ENCODE assay signal across 14 mouse cellular contexts in the genomic region with DNA sequence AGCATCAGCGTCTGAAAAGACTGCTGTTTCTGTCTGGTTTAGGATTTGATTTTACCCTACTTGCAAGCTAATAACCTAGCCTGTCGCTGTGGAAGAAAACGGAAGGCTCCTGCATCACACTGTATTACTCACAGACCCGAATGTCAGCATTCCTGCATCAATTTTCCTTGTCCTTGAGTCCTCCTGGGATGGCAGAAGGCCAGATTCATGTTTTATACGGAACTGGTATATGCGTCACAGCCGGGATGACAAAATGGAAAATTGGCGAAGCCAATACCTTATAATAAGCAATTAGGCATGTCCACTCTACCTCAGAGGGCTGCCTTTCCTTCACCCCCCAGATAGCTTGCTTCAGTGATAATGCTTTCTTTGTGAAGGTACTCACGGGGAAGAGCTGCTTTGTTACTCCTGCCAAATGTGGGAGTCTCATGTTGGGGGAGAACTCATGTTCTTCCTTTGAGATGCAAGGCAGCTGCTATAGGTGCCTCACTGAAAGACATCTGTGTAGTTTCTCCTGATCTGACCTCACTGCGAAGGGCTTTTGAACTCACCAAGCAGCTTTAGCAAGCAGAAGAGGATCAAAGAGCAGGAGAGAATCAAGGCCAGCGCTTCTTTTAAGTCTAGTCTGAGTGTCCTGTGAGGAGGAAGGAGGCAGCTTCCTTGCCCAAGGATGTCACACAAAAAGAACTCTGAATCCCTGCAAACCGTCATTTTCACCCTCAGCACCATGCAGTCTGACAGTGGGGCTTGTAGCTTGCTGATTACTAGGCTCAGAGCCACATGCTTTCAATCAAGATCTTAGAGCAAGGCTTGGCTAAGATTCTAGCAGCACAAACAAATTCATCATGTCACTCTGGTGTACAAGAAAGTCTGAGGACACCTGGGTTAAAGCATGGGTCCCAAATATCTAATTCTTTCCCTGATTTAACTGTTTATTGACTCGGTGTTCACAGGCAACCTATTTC. TPM values are rescaled to one million over a fixed set of nuclear protein-coding genes. Genes with fewer than 3 reads are reported as not detected.
DNase-seq lines count a peak whose midpoint lies in the region; ATAC-seq lines count a peak whose summit lies in the region.
"Had no signal": no experiment of that assay in that cellular context is flagged by ENCODE, and none has a peak within 500 bp of the region (broad histone marks: within the 10 kb centered on the region; RNA-seq: fewer than 3 reads in every experiment).

No protein-coding gene starts in this region.

- H3K27ac ChIP-seq in forebrain, embryonic 14.5 days (ENCODE audit: low read depth, low read length): no peak overlapping the region; the same call in 1 of the 2 replicates
- H3K27ac ChIP-seq in forebrain, embryonic 10.5 days: no peak overlapping the region
- no peak overlapping the region; the same call in 1 of the 2 replicates for H3K27ac ChIP-seq in embryonic facial prominence, embryonic 11.5 days (replicated peaks; ENCODE audit: low read depth, low read length)
- H3K27ac ChIP-seq: gastrocnemius, adult 2 months had no signal

- H3K4me1 ChIP-seq in forebrain, embryonic 14.5 days (ENCODE audit: control insufficient read depth, insufficient read depth, low read length): no peaks in the 10 kb centered on the region
- H3K4me1 ChIP-seq in forebrain, embryonic 10.5 days: peaks cover 10% of the 10 kb centered on the region
- H3K4me1 ChIP-seq in embryonic facial prominence, embryonic 11.5 days (ENCODE audit: control insufficient read depth, insufficient read depth, low read length): no peaks in the 10 kb centered on the region

- H3K27me3 ChIP-seq in forebrain, embryonic 14.5 days (replicated peaks; ENCODE audit: control insufficient read depth, insufficient read depth, low read length): no peaks in the 10 kb centered on the region
- peaks cover 63% of the 10 kb centered on the region for H3K27me3 ChIP-seq in forebrain, embryonic 10.5 days (ENCODE audit: poor library complexity, severe bottlenecking)
- no peaks in the 10 kb centered on the region for H3K27me3 ChIP-seq in embryonic facial prominence, embryonic 11.5 days (ENCODE audit: control insufficient read depth, insufficient read depth, low read length)

- peak; percentile 30 for DNase-seq in forebrain, embryonic 14.5 days (ENCODE audit: low spot score)
- DNase-seq in forebrain, embryonic 10.5 days (ENCODE audit: extremely low spot score, low spot score): no peak
- DNase-seq in layer of hippocampus, postnatal 36 days: peak; percentile 2 to 3
- no peak for DNase-seq in layer of hippocampus, adult 9-11 months
- peak; percentile 25 for DNase-seq in Muller cell, postnatal 12 days (ENCODE audit: inconsistent ontology term)
- peak; percentile 57 for DNase-seq in embryonic facial prominence, embryonic 11.5 days (ENCODE audit: low spot score)
- DNase-seq in left cerebral cortex, postnatal 10 days (ENCODE audit: extremely low spot score in 1 of 2, low spot score in 2 of 2): no peak
- DNase-seq: B cell, adult 2 months; cerebellum, adult 9-11 months; gastrocnemius, adult 2 months had no signal

- 62% methylated on average over 13 of the region's 13 CpGs for WGBS in forebrain, embryonic 14.5 days
- 64% methylated on average over 13 of the region's 13 CpGs for WGBS in forebrain, embryonic 10.5 days
- WGBS in embryonic facial prominence, embryonic 11.5 days: 54% methylated on average over 13 of the region's 13 CpGs

- peak; percentile 62 for ATAC-seq in forebrain, embryonic 14.5 days
- no peak for ATAC-seq in embryonic facial prominence, embryonic 11.5 days (replicated peaks; ENCODE audit: insufficient number of reproducible peaks, low FRiP score, low TSS enrichment, low read depth)
- no peak for ATAC-seq in activated CD4-positive, CD25-positive, alpha-beta regulatory T cell, adult 4 months

- H3K9ac ChIP-seq in forebrain, embryonic 14.5 days (ENCODE audit: low read length): no peak overlapping the region
- no peak overlapping the region for H3K9ac ChIP-seq in embryonic facial prominence, embryonic 11.5 days (replicated peaks; ENCODE audit: low read length)

- no peaks in the 10 kb centered on the region for H3K36me3 ChIP-seq in forebrain, embryonic 14.5 days (ENCODE audit: control insufficient read depth, insufficient read depth, low read length)
- H3K36me3 ChIP-seq in forebrain, embryonic 10.5 days (replicated peaks): no peaks in the 10 kb centered on the region
- no peaks in the 10 kb centered on the region for H3K36me3 ChIP-seq in embryonic facial prominence, embryonic 11.5 days (replicated peaks; ENCODE audit: control insufficient read depth, insufficient read depth, low read depth, low read length)

- no peak overlapping the region for H3K4me2 ChIP-seq in forebrain, embryonic 14.5 days (ENCODE audit: low read length)
- H3K4me2 ChIP-seq in embryonic facial prominence, embryonic 11.5 days (ENCODE audit: low read depth, low read length): no peak overlapping the region

- no peak overlapping the region for H3K4me3 ChIP-seq in forebrain, embryonic 14.5 days (ENCODE audit: low read depth, low read length)
- no peak overlapping the region for H3K4me3 ChIP-seq in forebrain, embryonic 10.5 days
- H3K4me3 ChIP-seq in embryonic facial prominence, embryonic 11.5 days (ENCODE audit: low read depth, low read length): no peak overlapping the region
- H3K4me3 ChIP-seq: gastrocnemius, adult 2 months had no signal

- H3K9me3 ChIP-seq in forebrain, embryonic 14.5 days (replicated peaks; ENCODE audit: control insufficient read depth, low read length): no peaks in the 10 kb centered on the region
- H3K9me3 ChIP-seq in forebrain, embryonic 10.5 days: no peaks in the 10 kb centered on the region
- no peaks in the 10 kb centered on the region for H3K9me3 ChIP-seq in embryonic facial prominence, embryonic 11.5 days (replicated peaks; ENCODE audit: control insufficient read depth, low read length)

- intact Hi-C loops in left cerebral cortex, postnatal 10 days (cut with DNase I): no loop called here

RNA-seq across cellular contexts. Expression of a gene that starts 37.3 kb away (rescaled TPM):
- 0.25 TPM in 1 of 2 replicates, not detected in the other for polyA plus RNA-seq in forebrain, embryonic 14.5 days (2014; fragmentation: Nextera tagmentation; extraction: Ambion mirVana)
- not detected in 2 replicates for polyA plus RNA-seq in forebrain, embryonic 10.5 days (2016; fragmentation: Nextera tagmentation; extraction: Ambion mirVana)
- not detected for total RNA-seq in layer of hippocampus, postnatal 36 days (2021)
- not detected in 2 replicates for polyA plus RNA-seq in embryonic facial prominence, embryonic 11.5 days (2014; fragmentation: Nextera tagmentation; extraction: Ambion mirVana)
- total RNA-seq in left cerebral cortex, postnatal 10 days (2021): not detected
- polyA plus RNA-seq in activated CD4-positive, CD25-positive, alpha-beta regulatory T cell, adult 4 months (2017; shearing (Covaris generic)): not detected
- total RNA-seq: gastrocnemius, adult 2 months; heart, postnatal 10 days; layer of hippocampus, adult 18-20 months; liver, adult 2 months had no signal
- polyA plus RNA-seq: liver, adult 2 months had no signal

Comparison
In these comparisons a context has a peak if more than half of its experiments do, and no peak if none do; other contexts are left out.
1. DNase-seq: peak in forebrain, embryonic 14.5 days (single experiment), layer of hippocampus, postnatal 36 days (2 of 2), Muller cell, postnatal 12 days (single experiment) and embryonic facial prominence, embryonic 11.5 days (single experiment); none in forebrain, embryonic 10.5 days (single experiment), layer of hippocampus, adult 9-11 months (single experiment) and left cerebral cortex, postnatal 10 days (0 of 2).